22 mouse cellular contexts compared by ENCODE assay signal in the genomic region with DNA sequence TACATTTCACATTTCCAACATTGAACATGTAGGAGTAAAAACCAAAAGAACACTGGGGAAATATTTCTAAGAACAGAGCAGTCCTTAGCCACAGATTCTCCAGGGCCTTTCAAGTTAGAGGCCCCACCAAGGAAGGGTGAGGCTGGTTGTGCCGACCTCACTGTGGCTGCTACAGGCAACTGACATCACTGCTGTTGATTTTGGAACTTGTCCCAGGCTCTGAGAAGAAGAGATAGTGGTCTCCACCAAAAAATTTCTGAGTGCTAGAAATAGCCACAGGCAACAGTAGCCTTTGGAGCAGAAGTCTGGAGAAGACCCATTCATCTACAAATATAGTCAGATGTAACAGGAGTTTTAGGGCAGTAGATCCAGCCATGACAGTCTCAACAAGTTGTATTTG.
DNase-seq lines count a peak whose midpoint lies in the region; ATAC-seq lines count a peak whose summit lies in the region.
"Had no signal": no experiment of that assay in that cellular context is flagged by ENCODE, and none has a peak within 500 bp of the region (broad histone marks: within the 10 kb centered on the region; RNA-seq: fewer than 3 reads in every experiment).

No protein-coding gene starts in this region.

- no peak for DNase-seq in heart, postnatal 36 days
- DNase-seq in 3T3-L1 (ENCODE audit: low read depth, low spot score) = peak; percentile 56
- peak; percentile 98 for DNase-seq in MEL-GATA-1-ER (ENCODE audit: extremely low read depth, low read depth)
- DNase-seq in right cerebral cortex, postnatal 4 days = no peak
- DNase-seq in cerebellum, adult 9-11 months = no peak
- DNase-seq: adrenal gland, postnatal 14 days; cerebellum, postnatal 10 days; kidney, adult 11 months; liver, embryonic 13.5 days; lung, postnatal 4 days; retina, postnatal 1 day; thymus, postnatal 36 days had no signal

- no peaks in the 10 kb centered on the region for H3K36me3 ChIP-seq in heart, embryonic 15.5 days
- H3K36me3 ChIP-seq: embryonic facial prominence, embryonic 15.5 days; limb, embryonic 10.5 days; liver, embryonic 13.5 days; lung, embryonic 15.5 days had no signal

- no peaks in the 10 kb centered on the region for H3K9me3 ChIP-seq in heart, embryonic 15.5 days (replicated peaks)
- H3K9me3 ChIP-seq: embryonic facial prominence, embryonic 15.5 days; limb, embryonic 10.5 days; liver, embryonic 13.5 days; lung, embryonic 15.5 days had no signal

- intact Hi-C loops in heart, postnatal 36 days (cut with DNase I) = no loop called here

- peak; percentile 67; the same call in 1 of the 2 replicates for ATAC-seq in heart, embryonic 15.5 days (replicated peaks; ENCODE audit: insufficient number of reproducible peaks, insufficient read depth, low FRiP score, low read depth)
- peak; percentile 95 for ATAC-seq in megakaryocyte progenitor cell, adult 5-6 weeks (replicated peaks; ENCODE audit: poor library complexity)
- ATAC-seq: activated CD4-positive, CD25-positive, alpha-beta regulatory T cell, adult 4 months; hindbrain, postnatal 0 days; Patski had no signal

- H3K4me3 ChIP-seq in heart, embryonic 15.5 days = no peak overlapping the region
- H3K4me3 ChIP-seq: embryonic facial prominence, embryonic 15.5 days; limb, embryonic 10.5 days; liver, embryonic 13.5 days; lung, embryonic 15.5 days had no signal

- peak overlapping the region; percentile 27 for H3K27ac ChIP-seq in heart, embryonic 15.5 days
- H3K27ac ChIP-seq: embryonic facial prominence, embryonic 15.5 days; hindbrain, postnatal 0 days; kidney, postnatal 0 days; limb, embryonic 10.5 days; liver, embryonic 13.5 days; lung, embryonic 15.5 days had no signal

- H3K4me2 ChIP-seq in heart, embryonic 15.5 days = no peak overlapping the region
- H3K4me2 ChIP-seq: embryonic facial prominence, embryonic 15.5 days; liver, embryonic 13.5 days; lung, embryonic 15.5 days; midbrain, embryonic 11.5 days had no signal

- WGBS in heart, embryonic 15.5 days = 6% methylated on average over 1 of the region's 1 CpGs

- peaks cover 8% of the 10 kb centered on the region for H3K4me1 ChIP-seq in heart, embryonic 15.5 days (replicated peaks)
- H3K4me1 ChIP-seq: embryonic facial prominence, embryonic 15.5 days; limb, embryonic 10.5 days; liver, embryonic 13.5 days; lung, embryonic 15.5 days had no signal

- no peak overlapping the region for H3K9ac ChIP-seq in heart, embryonic 15.5 days
- H3K9ac ChIP-seq: embryonic facial prominence, embryonic 15.5 days; liver, embryonic 13.5 days; lung, embryonic 15.5 days had no signal

- no peaks in the 10 kb centered on the region for H3K27me3 ChIP-seq in heart, embryonic 15.5 days
- H3K27me3 ChIP-seq: embryonic facial prominence, embryonic 15.5 days; liver, embryonic 13.5 days; lung, embryonic 15.5 days; Patski had no signal

Comparison
In these comparisons a context has a peak if more than half of its experiments do, and no peak if none do; other contexts are left out.
1. DNase-seq: peak in 3T3-L1 (single experiment) and MEL-GATA-1-ER (single experiment); none in heart, postnatal 36 days (0 of 2), right cerebral cortex, postnatal 4 days (single experiment) and cerebellum, adult 9-11 months (single experiment).